ENCODE assay signal across 16 mouse cellular contexts in genomic region chr3:53477468-53477867, GRCm38 (mm10). TPM values are rescaled to one million over a fixed set of nuclear protein-coding genes. Genes with fewer than 3 reads are reported as not detected.
DNase-seq lines count a peak whose midpoint lies in the region; ATAC-seq and TF ChIP-seq lines count a peak whose summit lies in the region.
"Had no signal": no experiment of that assay in that cellular context is flagged by ENCODE, and none has a peak within 500 bp of the region (broad histone marks: within the 10 kb centered on the region; RNA-seq: fewer than 3 reads in every experiment).

No protein-coding gene starts in this region.

- H3K4me3 ChIP-seq in midbrain, embryonic 11.5 days (ENCODE audit: low read depth, low read length), result no peak overlapping the region
- H3K4me3 ChIP-seq in midbrain, embryonic 10.5 days, result no peak overlapping the region
- no peak overlapping the region for H3K4me3 ChIP-seq in limb, embryonic 14.5 days (replicated peaks; ENCODE audit: low read length)

- ATAC-seq in midbrain, embryonic 11.5 days (ENCODE audit: low FRiP score), result no peak
- peak; percentile 48 for ATAC-seq in limb, embryonic 14.5 days (ENCODE audit: low FRiP score, low read depth)

- no peaks in the 10 kb centered on the region for H3K27me3 ChIP-seq in midbrain, embryonic 11.5 days (ENCODE audit: control insufficient read depth, insufficient read depth, low read length)
- peaks cover 3% of the 10 kb centered on the region; the same call in 1 of the 2 replicates for H3K27me3 ChIP-seq in midbrain, embryonic 10.5 days (ENCODE audit: low read depth, poor library complexity, severe bottlenecking)
- H3K27me3 ChIP-seq in limb, embryonic 14.5 days (ENCODE audit: control insufficient read depth, insufficient read depth, low read length), result no peaks in the 10 kb centered on the region

- 95% methylated on average over 17 of the region's 17 CpGs for WGBS in midbrain, embryonic 11.5 days
- 93% methylated on average over 17 of the region's 17 CpGs for WGBS in midbrain, embryonic 10.5 days
- WGBS in limb, embryonic 14.5 days, result 90% methylated on average over 17 of the region's 17 CpGs

- H3K9me3 ChIP-seq in midbrain, embryonic 11.5 days (ENCODE audit: control insufficient read depth, low read length), result no peaks in the 10 kb centered on the region
- no peaks in the 10 kb centered on the region for H3K9me3 ChIP-seq in midbrain, embryonic 10.5 days (replicated peaks)
- no peaks in the 10 kb centered on the region for H3K9me3 ChIP-seq in limb, embryonic 14.5 days (ENCODE audit: control insufficient read depth, low read length)

- peak; percentile 21 for DNase-seq in midbrain, embryonic 11.5 days (ENCODE audit: low spot score, missing footprints)
- no peak for DNase-seq in midbrain, embryonic 10.5 days (ENCODE audit: low spot score)
- DNase-seq in cerebellum, postnatal 14 days, result peak; percentile 72 to 77
- peak; percentile 44 to 57 for DNase-seq in gastrocnemius, postnatal 4 days (ENCODE audit: low spot score in 2 of 2)
- peak; percentile 12 for DNase-seq in limb, embryonic 14.5 days (ENCODE audit: low spot score)
- no peak for DNase-seq in frontal cortex, postnatal 36 days (ENCODE audit: low spot score in 2 of 2)
- no peak for DNase-seq in T-cell, adult 2 months (ENCODE audit: low spot score)
- DNase-seq: adrenal gland, postnatal 10 days; right cerebral cortex, postnatal 4 days; thymus, postnatal 14 days had no signal

- no peaks in the 10 kb centered on the region for H3K4me1 ChIP-seq in midbrain, embryonic 11.5 days (ENCODE audit: control insufficient read depth, insufficient read depth, low read length)
- no peaks in the 10 kb centered on the region for H3K4me1 ChIP-seq in midbrain, embryonic 10.5 days
- H3K4me1 ChIP-seq in limb, embryonic 14.5 days (ENCODE audit: control insufficient read depth, insufficient read depth, low read length), result no peaks in the 10 kb centered on the region

- H3K27ac ChIP-seq in midbrain, embryonic 11.5 days (ENCODE audit: low read depth, low read length), result no peak overlapping the region
- H3K27ac ChIP-seq in midbrain, embryonic 10.5 days (replicated peaks), result no peak overlapping the region
- H3K27ac ChIP-seq in limb, embryonic 14.5 days (replicated peaks; ENCODE audit: low read depth, low read length), result no peak overlapping the region
- H3K27ac ChIP-seq: macrophage had no signal

- H3K36me3 ChIP-seq in midbrain, embryonic 11.5 days (ENCODE audit: control insufficient read depth, insufficient read depth, low read length), result peaks cover 40% of the 10 kb centered on the region
- peaks cover 98% of the 10 kb centered on the region for H3K36me3 ChIP-seq in midbrain, embryonic 10.5 days
- peaks cover 88% of the 10 kb centered on the region for H3K36me3 ChIP-seq in limb, embryonic 14.5 days (ENCODE audit: control insufficient read depth, insufficient read depth, low read length)

- H3K9ac ChIP-seq in midbrain, embryonic 11.5 days (ENCODE audit: low read length), result no peak overlapping the region
- no peak overlapping the region for H3K9ac ChIP-seq in limb, embryonic 14.5 days (ENCODE audit: low read depth, low read length, severe bottlenecking)

- no peak overlapping the region for H3K4me2 ChIP-seq in midbrain, embryonic 11.5 days
- H3K4me2 ChIP-seq in limb, embryonic 14.5 days (replicated peaks; ENCODE audit: low read depth, low read length, severe bottlenecking), result no peak overlapping the region
- H3K4me2 ChIP-seq: heart, embryonic 11.5 days had no signal

- no peak for TF ChIP-seq POLR2A in limb, embryonic 14.5 days (IDR thresholded peaks at IDR 0.05; ENCODE audit: borderline replicate concordance, extremely low read depth, insufficient read depth, insufficient read length)

RNA-seq across cellular contexts. Expression of gene Stoml3, which starts 11.0 kb away (rescaled TPM):
- not detected in 2 replicates for polyA plus RNA-seq in midbrain, embryonic 11.5 days (2014; fragmentation: Nextera tagmentation; extraction: Ambion mirVana)
- polyA plus RNA-seq in midbrain, embryonic 10.5 days (2016; fragmentation: Nextera tagmentation; extraction: Ambion mirVana), result not detected in 2 replicates
- total RNA-seq in gastrocnemius, postnatal 4 days (2021), result not detected
- polyA plus RNA-seq in limb, embryonic 14.5 days (2012; rRNA removed), result 0.03 and 0.05 TPM in 2 replicates
- polyA plus RNA-seq in limb, embryonic 14.5 days (2014; fragmentation: Nextera tagmentation; extraction: Ambion mirVana), result 0.14 TPM in 1 of 2 replicates, not detected in the other
- total RNA-seq: adrenal gland, postnatal 10 days; common myeloid progenitor, adult 5-6 weeks; ES-E14; left cerebral cortex, postnatal 36 days had no signal
- polyA plus RNA-seq: large intestine, adult 2 months; macrophage had no signal

RNA-seq across cellular contexts. Expression of gene Proser1, which starts 14.0 kb away (rescaled TPM):
- 20.7 and 24.1 TPM in 2 replicates for polyA plus RNA-seq in midbrain, embryonic 11.5 days (2014; fragmentation: Nextera tagmentation; extraction: Ambion mirVana)
- 22.1 and 23.0 TPM in 2 replicates for polyA plus RNA-seq in midbrain, embryonic 10.5 days (2016; fragmentation: Nextera tagmentation; extraction: Ambion mirVana)
- total RNA-seq in gastrocnemius, postnatal 4 days (2021), result 10 to 100 TPM; 14.8 to 19.7 TPM
- polyA plus RNA-seq in limb, embryonic 14.5 days (2012; rRNA removed), result 23.9 and 36.2 TPM in 2 replicates
- polyA plus RNA-seq in limb, embryonic 14.5 days (2014; fragmentation: Nextera tagmentation; extraction: Ambion mirVana), result 15.1 and 17.4 TPM in 2 replicates

RNA-seq across cellular contexts. Expression of gene Nhlrc3, which starts 14.3 kb away (rescaled TPM):
- 8.7 and 9.7 TPM in 2 replicates for polyA plus RNA-seq in midbrain, embryonic 11.5 days (2014; fragmentation: Nextera tagmentation; extraction: Ambion mirVana)
- 11.4 and 12.0 TPM in 2 replicates for polyA plus RNA-seq in midbrain, embryonic 10.5 days (2016; fragmentation: Nextera tagmentation; extraction: Ambion mirVana)
- 1 to 10 TPM; 7.3 to 7.9 TPM for total RNA-seq in gastrocnemius, postnatal 4 days (2021)
- polyA plus RNA-seq in limb, embryonic 14.5 days (2012; rRNA removed), result 11.7 and 13.6 TPM in 2 replicates
- polyA plus RNA-seq in limb, embryonic 14.5 days (2014; fragmentation: Nextera tagmentation; extraction: Ambion mirVana), result 10.4 and 11.0 TPM in 2 replicates

Comparison
In these comparisons a context has a peak if more than half of its experiments do, and no peak if none do; other contexts are left out.
1. DNase-seq: peak in midbrain, embryonic 11.5 days (single experiment), cerebellum, postnatal 14 days (2 of 2), gastrocnemius, postnatal 4 days (2 of 2) and limb, embryonic 14.5 days (single experiment); none in midbrain, embryonic 10.5 days (single experiment), frontal cortex, postnatal 36 days (0 of 2) and T-cell, adult 2 months (single experiment).